In genomic region chr9:16484765-16485164, GRCm38 (mm10) we compare ENCODE assay signal across 13 mouse cellular contexts. TPM values are rescaled to one million over a fixed set of nuclear protein-coding genes. Genes with fewer than 3 reads are reported as not detected.
DNase-seq lines count a peak whose midpoint lies in the region; ATAC-seq and TF ChIP-seq lines count a peak whose summit lies in the region.
"Had no signal": no experiment of that assay in that cellular context is flagged by ENCODE, and none has a peak within 500 bp of the region (broad histone marks: within the 10 kb centered on the region; RNA-seq: fewer than 3 reads in every experiment).

No protein-coding gene starts in this region.

- no peaks in the 10 kb centered on the region for H3K27me3 ChIP-seq in forebrain, embryonic 12.5 days
- H3K27me3 ChIP-seq in liver, embryonic 15.5 days = no peaks in the 10 kb centered on the region
- H3K27me3 ChIP-seq in midbrain, embryonic 16.5 days (ENCODE audit: control insufficient read depth, insufficient read depth, low read depth, low read length) = no peaks in the 10 kb centered on the region
- H3K27me3 ChIP-seq: embryonic facial prominence, embryonic 13.5 days; liver, embryonic 13.5 days had no signal

- peak; percentile 6 for DNase-seq in cerebellum, adult 9-11 months
- DNase-seq in cerebellum, postnatal 4 days (ENCODE audit: low spot score in 2 of 2) = no peak
- no peak for DNase-seq in gastrocnemius, adult 8-10 months (ENCODE audit: low spot score in 2 of 2)
- no peak for DNase-seq in left cerebral cortex, adult 2 months (ENCODE audit: extremely low spot score in 1 of 2, low spot score in 2 of 2)
- DNase-seq in thymus, postnatal 0 days (ENCODE audit: low spot score) = no peak
- DNase-seq: kidney, adult 9 months; layer of hippocampus, postnatal 36 days; liver, embryonic 13.5 days had no signal

- 0 out of 2 replicates have a peak overlapping the region, but pooled peaks have one; percentile 22 for H3K4me2 ChIP-seq in forebrain, embryonic 12.5 days
- no peak overlapping the region for H3K4me2 ChIP-seq in liver, embryonic 15.5 days
- no peak overlapping the region for H3K4me2 ChIP-seq in midbrain, embryonic 16.5 days (ENCODE audit: low read length)
- H3K4me2 ChIP-seq: embryonic facial prominence, embryonic 13.5 days; heart, embryonic 12.5 days; liver, embryonic 13.5 days had no signal

- H3K4me3 ChIP-seq in forebrain, embryonic 12.5 days (replicated peaks) = no peak overlapping the region
- H3K4me3 ChIP-seq in liver, embryonic 15.5 days (replicated peaks) = no peak overlapping the region
- no peak overlapping the region for H3K4me3 ChIP-seq in midbrain, embryonic 16.5 days (ENCODE audit: low read depth, low read length)
- no peak overlapping the region for H3K4me3 ChIP-seq in left cerebral cortex, adult 2 months
- H3K4me3 ChIP-seq: embryonic facial prominence, embryonic 13.5 days; heart, embryonic 12.5 days; liver, embryonic 13.5 days had no signal

- intact Hi-C loops in left cerebral cortex, adult 2 months (cut with DNase I) = no loop called here

- 7% methylated on average over 2 of the region's 2 CpGs for WGBS in forebrain, embryonic 12.5 days
- WGBS in liver, embryonic 15.5 days (ENCODE audit: insufficient replicate concordance) = 56% methylated on average over 2 of the region's 2 CpGs
- 8% methylated on average over 2 of the region's 2 CpGs for WGBS in midbrain, embryonic 16.5 days

- no peak overlapping the region for H3K9ac ChIP-seq in forebrain, embryonic 12.5 days
- H3K9ac ChIP-seq in liver, embryonic 15.5 days = no peak overlapping the region
- H3K9ac ChIP-seq in midbrain, embryonic 16.5 days (ENCODE audit: low read depth, low read length) = no peak overlapping the region
- H3K9ac ChIP-seq: embryonic facial prominence, embryonic 13.5 days; heart, embryonic 12.5 days; liver, embryonic 13.5 days had no signal

- H3K27ac ChIP-seq in forebrain, embryonic 12.5 days = peak overlapping the region; percentile 74
- no peak overlapping the region for H3K27ac ChIP-seq in liver, embryonic 15.5 days (replicated peaks)
- H3K27ac ChIP-seq in midbrain, embryonic 16.5 days (ENCODE audit: low read length) = no peak overlapping the region
- no peak overlapping the region for H3K27ac ChIP-seq in left cerebral cortex, adult 2 months
- H3K27ac ChIP-seq: embryonic facial prominence, embryonic 13.5 days; liver, embryonic 13.5 days had no signal

- ATAC-seq in forebrain, embryonic 12.5 days (ENCODE audit: low FRiP score) = peak; percentile 94
- ATAC-seq in liver, embryonic 15.5 days (ENCODE audit: insufficient read depth) = 0 out of 2 replicates have a peak, but pooled peaks have one; percentile 31
- ATAC-seq in midbrain, embryonic 16.5 days = peak; percentile 83

- H3K9me3 ChIP-seq in forebrain, embryonic 12.5 days = no peaks in the 10 kb centered on the region
- no peaks in the 10 kb centered on the region for H3K9me3 ChIP-seq in liver, embryonic 15.5 days (replicated peaks)
- no peaks in the 10 kb centered on the region for H3K9me3 ChIP-seq in midbrain, embryonic 16.5 days (replicated peaks; ENCODE audit: control insufficient read depth, low read length, poor library complexity, severe bottlenecking)
- H3K9me3 ChIP-seq: embryonic facial prominence, embryonic 13.5 days; heart, embryonic 12.5 days; liver, embryonic 13.5 days had no signal

- no peak for TF ChIP-seq CTCF in left cerebral cortex, adult 2 months (IDR thresholded peaks at IDR 0.05)

- H3K4me1 ChIP-seq in forebrain, embryonic 12.5 days = peaks cover 36% of the 10 kb centered on the region
- H3K4me1 ChIP-seq in liver, embryonic 15.5 days (replicated peaks) = no peaks in the 10 kb centered on the region
- peaks cover 20% of the 10 kb centered on the region for H3K4me1 ChIP-seq in midbrain, embryonic 16.5 days (ENCODE audit: control insufficient read depth, insufficient read depth, low read length)
- H3K4me1 ChIP-seq: liver, embryonic 13.5 days had no signal

- H3K36me3 ChIP-seq in forebrain, embryonic 12.5 days (replicated peaks) = no peaks in the 10 kb centered on the region
- no peaks in the 10 kb centered on the region for H3K36me3 ChIP-seq in liver, embryonic 15.5 days (replicated peaks)
- H3K36me3 ChIP-seq in midbrain, embryonic 16.5 days (ENCODE audit: control insufficient read depth, insufficient read depth, low read length) = no peaks in the 10 kb centered on the region
- H3K36me3 ChIP-seq: embryonic facial prominence, embryonic 13.5 days; heart, embryonic 12.5 days; liver, embryonic 13.5 days had no signal

RNA-seq across cellular contexts. Expression of gene Fat3, which starts 16.3 kb away (rescaled TPM):
- 13.0 and 13.6 TPM in 2 replicates for polyA plus RNA-seq in forebrain, embryonic 12.5 days (2016; fragmentation: Nextera tagmentation; extraction: Ambion mirVana)
- polyA plus RNA-seq in liver, embryonic 15.5 days (2015; fragmentation: Nextera tagmentation; extraction: Ambion mirVana) = 0.06 and 0.07 TPM in 2 replicates
- polyA plus RNA-seq in midbrain, embryonic 16.5 days (2015; fragmentation: Nextera tagmentation; extraction: Ambion mirVana) = 12.8 and 13.4 TPM in 2 replicates
- total RNA-seq in gastrocnemius, adult 8-10 months (2022) = under 1 TPM; 0.25 to 0.53 (median 0.44) TPM
- total RNA-seq in left cerebral cortex, adult 2 months (2021) = 10 to 100 TPM; 76.4 to 77.4 TPM
- 0.27 and 0.30 TPM in 2 replicates for polyA plus RNA-seq in thymus, postnatal 0 days (2015; fragmentation: Nextera tagmentation; extraction: Ambion mirVana)

Comparison
In these comparisons a context has a peak if more than half of its experiments do, and no peak if none do; other contexts are left out.
1. ATAC-seq: peak in every context shown above with its lines; median percentile 94 in forebrain, embryonic 12.5 days; 83 in midbrain, embryonic 16.5 days; 31 in liver, embryonic 15.5 days.
2. RNA of gene Fat3, which starts 16.3 kb away (polyA plus RNA-seq): 12.8 to 13.4 TPM in midbrain, embryonic 16.5 days and 13.0 to 13.6 TPM in forebrain, embryonic 12.5 days; 0.27 to 0.30 TPM in thymus, postnatal 0 days and 0.06 to 0.07 TPM in liver, embryonic 15.5 days; every median in the first group is over 10 times any median in the second.